Mouse (Mus musculus) layer of hippocampus, adult 18-20 months (tissue): Measurements from ENCODE around the gene Trim47. TPM values are rescaled to one million over a fixed set of nuclear protein-coding genes. Genes with fewer than 3 reads are reported as not detected.
"Not testable (repeated sequence)": the region's sequence is repeated elsewhere in the genome, so short reads cannot be mapped to it uniquely, and the experiment has no call there.

Experiments used
- DNase-seq, 2 experiments: peaks; one replicate each; pipeline ENCODE4 v3.0.0; 2022; ENCODE audit warnings: low spot score in 2 of 2
- total RNA-seq, 2 experiments: library from RNA; stranded (reverse); gene quantifications; 2 replicates each; pipeline ENCODE4 v1.2.3; 2021

The Trim47 gene
- total RNA-seq, 2 experiments from 2014 or later = 4.8 to 6.2 TPM

DNA sequence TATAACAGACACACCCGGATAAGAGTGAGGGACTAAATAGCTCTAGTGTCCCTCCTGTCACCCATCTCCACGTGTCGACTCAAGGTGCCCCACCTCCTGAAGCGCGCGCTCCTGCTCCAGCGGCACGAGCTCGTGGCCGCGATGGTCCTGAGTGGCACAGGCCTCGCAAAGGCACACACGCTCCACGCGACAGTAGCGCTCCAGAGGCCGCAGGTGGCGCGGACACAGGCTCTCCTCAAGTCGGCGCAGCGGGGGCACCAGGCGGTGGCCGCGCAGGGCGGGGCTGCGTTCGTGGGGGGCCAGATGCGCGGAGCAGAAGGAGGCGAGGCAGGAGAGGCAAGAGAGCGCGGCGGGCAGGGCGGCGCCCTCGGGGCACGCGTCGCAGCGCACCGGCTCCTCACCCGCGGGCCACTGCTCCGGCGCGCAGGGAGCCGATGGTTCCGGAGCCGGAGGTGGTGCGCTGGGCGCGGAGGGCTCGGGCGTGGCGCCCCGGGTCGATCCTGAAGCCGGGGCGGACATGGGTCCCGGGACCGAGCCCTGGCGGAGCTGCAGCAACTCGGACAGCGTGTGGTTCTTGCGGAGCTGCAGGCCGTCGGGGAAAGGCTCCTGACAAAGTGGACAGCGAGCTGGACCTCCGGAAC lies 17.4 kb downstream of the Trim47 start:
- no peak for DNase-seq

DNA sequence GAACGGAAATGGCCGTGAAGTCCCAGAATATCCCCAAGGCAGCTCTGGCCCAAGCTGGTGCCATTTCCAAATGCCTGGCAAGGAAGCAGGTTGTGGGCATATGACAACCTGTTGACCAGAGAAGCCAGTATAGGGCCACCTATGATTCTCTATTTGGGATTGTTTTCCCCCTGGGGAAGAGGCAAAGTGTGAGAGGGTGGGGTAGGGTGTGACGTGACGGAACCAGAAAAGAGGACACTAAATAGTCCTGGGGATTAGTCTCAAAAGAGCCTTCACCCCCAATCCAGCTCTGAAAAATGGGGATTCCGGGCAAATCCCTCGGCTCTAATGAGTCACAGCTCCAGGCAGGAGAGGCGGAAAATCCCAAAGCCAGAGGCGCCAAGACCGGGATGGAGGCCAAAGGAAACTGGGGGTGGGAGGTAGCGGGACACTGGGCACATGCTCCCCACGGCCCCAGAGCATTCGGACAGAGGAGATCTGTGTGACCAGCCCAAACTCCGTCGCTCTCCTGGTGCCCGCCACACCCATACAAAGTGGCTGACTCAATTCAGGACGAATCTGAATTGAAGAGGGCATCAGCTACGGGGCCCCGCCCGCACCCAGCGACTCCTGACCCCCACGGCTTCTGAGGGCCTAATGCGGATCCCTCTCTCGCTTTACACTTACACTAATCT lies 18.4 kb downstream of the Trim47 start:
- DNase-seq = no peak

DNA sequence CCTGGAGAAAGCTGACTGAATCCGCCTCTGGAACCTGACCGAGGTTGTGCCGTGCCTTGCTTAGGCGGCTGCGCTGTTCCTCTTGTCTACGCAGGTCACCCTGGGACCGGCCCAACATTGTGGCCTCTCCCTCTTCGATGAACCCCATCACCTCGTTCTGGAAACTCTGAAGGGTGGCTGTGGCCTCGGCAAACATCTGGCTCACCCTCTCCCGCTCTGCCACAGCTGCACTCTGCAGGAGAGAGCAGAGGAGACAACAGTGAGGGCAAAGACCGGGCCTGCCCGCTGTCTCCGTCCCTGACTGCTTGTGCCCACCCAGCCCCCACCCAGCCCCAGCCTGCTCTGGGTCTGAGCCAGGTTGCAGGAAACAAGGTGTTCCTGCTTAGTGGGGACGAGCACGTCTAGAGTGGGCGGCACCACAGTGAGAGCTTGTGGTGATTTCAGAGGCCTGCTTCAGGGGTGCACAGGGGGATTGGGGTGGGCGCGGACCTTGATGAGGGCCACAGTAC lies 19.2 kb downstream of the Trim47 start:
- no peak for DNase-seq

DNA sequence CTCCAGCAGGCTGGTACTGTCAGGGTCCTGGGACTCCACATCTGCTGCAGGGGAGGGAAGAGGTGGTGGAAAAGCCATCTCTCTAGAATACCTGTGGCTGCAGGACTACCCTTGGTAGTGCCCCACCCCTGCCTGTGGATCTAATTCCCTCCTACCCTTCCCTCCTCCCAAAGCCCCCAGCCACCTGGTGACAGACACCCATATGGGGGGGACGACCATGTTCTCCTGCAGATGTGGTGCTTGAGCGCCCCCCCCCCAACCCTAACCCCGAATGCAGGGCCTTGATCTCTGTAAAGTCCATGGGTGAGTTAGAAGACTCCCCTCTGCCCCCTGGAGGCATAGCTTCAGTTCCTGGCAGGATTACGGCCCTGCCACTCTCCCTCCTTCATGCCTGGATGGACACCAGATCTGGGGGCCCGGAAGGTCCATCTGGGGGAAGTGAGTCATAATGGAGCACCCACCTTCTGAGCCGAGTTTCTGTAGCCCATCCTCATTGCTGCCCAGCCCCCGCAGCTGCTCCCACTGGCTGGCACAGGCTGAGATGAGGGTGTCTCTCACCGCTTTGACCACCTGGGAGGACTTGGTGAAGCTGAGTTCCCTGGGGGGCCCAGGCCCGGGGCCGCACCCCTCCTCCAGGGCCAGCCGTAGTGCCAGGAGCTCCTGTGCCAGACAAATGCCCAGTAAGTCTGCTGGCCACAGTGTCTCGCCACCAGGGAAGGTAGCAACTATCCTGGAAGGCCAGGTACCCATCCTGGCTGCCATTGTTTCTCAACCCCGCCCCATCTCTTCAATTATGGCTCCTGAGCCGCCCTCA lies 19.8 kb downstream of the Trim47 start:
- no peak for DNase-seq

DNA sequence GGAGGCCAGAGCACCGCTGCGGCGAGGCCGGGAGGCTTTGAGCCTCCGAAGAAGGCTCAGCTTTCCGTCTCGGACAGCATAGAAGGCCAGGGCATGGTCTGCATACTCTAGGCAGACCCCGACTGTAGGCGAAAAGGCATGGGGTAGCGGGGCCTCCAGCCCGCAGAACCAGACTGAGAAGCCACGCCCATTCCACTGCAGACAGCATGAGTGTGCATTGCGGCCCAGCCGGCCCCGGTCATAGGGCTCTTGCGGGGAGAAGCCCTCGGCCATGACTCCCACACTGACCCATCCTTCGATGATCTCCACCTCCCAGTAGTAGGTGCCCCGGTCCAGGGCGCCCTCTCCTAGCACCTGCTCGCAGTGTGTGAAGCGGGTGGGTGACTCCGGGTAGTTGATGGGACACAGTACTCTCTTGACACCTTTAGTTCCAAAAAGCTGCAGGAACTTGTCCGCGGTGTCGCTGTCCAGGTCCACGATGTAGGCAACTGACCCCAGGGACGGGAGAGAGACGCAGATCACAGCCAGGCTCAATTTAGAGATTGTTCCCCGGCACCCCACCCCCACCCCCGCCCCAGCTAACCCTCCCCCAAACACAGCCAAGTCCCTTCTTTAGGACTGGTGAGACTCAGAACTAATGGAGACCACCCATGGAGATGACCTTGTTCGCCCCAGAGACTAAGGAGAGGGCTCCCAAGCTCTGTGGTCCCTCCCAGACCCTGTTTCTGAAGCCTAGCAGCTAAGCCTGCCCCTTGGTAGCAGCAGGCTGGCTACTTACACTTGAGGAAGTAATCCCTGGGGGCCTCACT lies 20.7 kb downstream of the Trim47 start:
- DNase-seq = no peak

DNA sequence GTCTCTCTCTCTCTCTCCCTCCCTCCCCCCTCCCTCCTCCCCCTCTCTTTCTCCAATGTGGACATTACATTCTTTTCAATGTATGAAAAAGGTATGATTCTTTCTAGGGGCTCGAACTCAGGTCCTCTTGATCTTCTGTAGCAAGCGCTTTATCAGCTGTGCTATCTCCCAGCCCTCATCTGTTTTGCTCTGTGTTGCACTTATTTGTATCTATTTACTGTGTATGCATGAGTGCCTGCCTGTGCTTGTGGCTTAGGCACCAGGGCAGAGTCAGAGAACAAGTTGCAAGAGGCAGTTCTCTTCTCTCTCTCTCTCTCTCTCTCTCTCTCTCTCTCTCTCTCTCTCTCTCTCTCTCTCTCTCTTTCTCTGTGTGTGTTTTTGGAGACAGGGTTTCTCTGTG lies 21.9 kb downstream of the Trim47 start:
- DNase-seq = no peak

DNA sequence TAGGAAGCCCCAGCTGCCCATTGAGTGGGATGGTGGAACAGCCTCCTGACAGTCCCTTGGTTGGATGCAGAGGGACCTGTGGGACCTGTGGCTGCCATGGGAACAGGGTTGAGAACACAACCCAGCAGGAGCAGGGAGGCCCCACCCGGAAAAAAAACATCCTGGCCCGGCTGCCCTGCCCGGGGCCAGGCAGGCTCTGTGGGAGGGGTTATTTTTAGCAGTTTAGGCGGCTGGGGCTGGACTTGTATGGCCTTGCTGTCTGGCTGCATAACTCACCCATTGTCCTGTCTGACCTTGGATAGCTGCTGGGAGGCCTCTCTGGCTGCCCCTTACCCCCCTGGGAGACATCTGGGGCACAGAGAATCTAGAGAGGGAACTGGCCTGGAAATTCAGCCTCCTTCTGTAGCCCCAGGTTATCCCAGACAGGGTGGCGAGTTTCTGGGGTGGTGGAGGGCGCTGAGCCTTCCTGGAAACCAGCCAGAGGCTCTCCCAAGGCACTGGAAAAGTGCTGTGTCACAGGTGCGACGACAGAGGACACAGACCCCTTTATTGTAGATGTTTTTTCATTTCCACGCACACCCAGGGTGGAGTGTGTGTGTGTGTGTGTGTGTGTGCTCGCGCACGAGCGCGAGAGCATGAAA lies 22.9 kb downstream of the Trim47 start:
- no peak for DNase-seq

DNA sequence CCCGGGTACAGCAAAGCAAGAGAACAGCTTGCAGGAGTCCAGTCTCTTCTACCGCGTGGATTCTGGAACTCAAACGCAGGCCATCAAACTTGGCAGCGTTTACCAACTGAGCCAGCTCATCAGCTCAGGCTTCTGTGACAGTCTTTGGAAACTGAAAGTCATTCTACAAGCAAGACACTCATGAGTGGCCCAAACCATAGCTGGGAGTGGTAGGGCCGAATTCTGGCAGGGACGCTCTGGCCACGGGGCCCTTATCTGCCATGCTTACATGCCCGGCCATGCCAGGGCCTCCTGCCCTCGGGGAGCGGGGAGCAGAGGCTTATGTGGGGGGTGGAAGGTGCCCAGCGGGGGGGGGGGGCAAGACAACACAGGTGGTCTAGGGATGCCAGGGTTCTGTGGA lies 23.4 kb downstream of the Trim47 start:
- no peak for DNase-seq

DNA sequence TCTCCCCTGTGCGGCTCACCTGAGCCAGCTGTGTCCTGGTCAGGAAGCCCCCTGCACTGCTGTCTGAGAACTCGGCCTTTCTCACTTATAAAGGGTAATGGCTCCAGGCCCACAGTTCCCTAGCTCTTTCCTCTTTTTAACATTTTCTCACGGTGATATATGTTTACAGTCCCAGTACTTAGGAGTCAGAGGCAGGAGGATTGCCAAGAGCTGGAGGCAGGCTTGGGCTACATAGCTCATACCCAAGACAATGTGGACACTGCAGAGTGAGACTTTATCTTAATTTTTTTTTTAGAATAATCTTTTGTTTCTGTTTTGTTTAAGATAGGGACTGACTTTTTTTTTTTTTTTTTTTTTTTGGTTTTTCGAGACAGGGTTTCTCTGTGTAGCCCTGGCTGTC lies 24.5 kb downstream of the Trim47 start:
- DNase-seq = no peak

DNA sequence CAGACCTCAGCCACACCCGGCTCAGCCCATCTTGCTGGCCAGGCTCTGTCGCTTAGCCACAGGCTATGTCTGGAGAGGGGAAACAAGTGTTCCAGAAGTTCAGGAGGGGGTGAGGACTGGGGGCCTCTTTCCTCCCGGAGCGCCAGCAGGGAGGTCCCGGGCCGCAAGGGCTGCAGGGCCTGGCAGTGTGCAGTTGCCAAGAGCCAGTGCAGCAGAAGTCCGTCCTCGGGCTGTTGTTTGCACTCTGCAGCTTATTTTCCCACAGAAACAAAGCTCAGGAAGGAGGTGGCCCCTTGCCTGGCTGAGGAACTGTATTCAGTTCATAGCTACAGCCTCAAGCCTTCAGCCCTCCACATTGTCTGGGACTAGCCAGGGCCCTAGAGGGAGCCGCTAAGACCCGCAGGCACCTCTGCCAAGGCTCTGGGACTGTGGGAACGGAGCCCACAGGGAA lies 25.1 kb downstream of the Trim47 start:
- DNase-seq = no peak

DNA sequence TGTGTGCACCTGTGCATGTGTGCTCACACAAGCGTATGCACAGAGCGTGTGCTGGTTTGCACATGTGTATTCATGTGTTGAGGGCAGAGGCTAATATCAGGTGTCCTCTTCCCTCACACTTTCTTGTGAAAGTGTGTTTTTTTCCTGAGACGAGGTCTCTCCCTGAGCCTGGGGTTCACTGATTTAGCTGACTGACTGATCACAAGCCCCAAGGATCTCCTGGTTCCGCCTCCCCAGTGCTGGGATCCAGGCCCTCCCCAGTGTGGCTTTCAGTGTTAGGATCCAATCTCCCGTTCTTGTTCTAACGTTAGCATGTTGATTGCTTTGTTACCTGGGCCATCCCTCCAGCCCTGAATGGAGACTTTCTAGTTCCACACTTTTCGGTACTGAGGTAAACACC lies 26.2 kb downstream of the Trim47 start:
- DNase-seq = no peak

DNA sequence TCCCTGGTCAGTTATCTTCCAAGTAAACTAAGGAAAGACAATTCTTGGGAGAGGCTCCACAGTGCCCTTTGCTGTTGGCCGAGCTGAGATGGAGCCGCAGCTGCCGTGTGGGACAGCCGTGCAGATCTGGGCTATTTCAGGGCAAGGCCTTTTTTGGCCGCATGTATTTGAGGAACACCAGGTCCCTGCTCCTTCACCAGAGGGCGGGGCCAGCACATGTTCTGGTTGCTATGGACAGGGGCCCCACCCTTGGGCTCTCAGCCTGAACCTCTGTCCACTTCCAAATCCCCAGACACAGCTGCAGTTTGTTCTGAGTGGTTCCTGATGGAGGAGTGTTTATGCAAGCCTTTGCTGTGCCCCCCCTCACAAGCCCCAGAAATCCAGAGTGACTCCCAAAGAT lies 26.6 kb downstream of the Trim47 start:
- DNase-seq = no peak

DNA sequence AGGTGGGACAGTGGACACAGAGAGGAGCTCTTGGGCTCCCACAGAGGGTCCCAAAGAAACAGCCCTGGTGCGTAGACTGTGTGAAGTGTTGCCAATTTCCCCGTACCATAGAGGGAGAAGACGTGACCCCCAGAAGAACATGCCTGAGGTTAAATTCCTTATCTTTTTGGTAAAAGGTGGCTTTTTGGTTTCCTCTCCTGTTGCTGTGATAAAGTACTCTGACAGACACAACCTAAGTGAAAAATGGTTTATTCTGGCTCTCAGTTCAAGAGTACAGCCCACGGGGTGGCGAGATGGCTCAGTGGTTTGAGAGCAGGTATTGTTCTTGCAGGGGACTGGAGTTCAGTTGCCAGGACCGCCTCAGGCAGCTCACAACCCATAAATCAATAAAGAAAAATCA lies 27.5 kb downstream of the Trim47 start:
- no peak for DNase-seq

DNA sequence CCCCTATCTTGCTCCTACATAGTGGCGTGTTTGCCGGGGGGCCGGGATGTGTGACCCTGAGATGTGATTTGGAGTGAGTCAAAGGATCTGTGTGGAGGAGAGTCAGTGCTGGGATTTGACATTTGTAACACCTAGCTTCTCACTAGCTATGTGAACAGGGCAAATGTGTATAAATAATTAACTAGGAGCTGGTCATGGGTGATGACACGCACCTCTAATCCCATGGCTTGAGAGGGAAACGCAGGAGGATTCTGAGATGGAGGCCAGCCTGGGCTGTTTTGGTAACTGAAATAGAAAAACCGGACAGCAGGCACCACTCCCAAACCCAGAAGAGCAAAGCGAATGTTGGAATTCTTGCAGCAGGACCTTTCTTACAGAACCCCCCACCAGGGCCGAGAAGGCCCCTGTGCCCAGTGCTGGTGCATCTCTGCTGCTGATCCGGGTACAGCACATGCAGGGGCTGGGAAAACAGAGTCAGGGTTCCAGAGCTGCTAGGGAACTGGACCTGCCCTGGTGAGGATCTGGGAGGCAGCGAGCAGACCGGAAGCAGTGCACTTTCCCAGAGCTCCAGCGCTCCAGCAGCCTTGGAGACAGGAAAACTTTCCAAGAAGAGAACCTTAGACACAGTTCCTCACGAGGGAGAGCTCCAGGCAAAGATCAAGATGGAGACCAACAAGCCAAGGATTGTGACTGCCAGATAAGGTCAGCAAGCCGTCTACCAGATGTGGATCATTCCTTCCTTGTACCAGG lies 28.1 kb downstream of the Trim47 start:
- no peak for DNase-seq

DNA sequence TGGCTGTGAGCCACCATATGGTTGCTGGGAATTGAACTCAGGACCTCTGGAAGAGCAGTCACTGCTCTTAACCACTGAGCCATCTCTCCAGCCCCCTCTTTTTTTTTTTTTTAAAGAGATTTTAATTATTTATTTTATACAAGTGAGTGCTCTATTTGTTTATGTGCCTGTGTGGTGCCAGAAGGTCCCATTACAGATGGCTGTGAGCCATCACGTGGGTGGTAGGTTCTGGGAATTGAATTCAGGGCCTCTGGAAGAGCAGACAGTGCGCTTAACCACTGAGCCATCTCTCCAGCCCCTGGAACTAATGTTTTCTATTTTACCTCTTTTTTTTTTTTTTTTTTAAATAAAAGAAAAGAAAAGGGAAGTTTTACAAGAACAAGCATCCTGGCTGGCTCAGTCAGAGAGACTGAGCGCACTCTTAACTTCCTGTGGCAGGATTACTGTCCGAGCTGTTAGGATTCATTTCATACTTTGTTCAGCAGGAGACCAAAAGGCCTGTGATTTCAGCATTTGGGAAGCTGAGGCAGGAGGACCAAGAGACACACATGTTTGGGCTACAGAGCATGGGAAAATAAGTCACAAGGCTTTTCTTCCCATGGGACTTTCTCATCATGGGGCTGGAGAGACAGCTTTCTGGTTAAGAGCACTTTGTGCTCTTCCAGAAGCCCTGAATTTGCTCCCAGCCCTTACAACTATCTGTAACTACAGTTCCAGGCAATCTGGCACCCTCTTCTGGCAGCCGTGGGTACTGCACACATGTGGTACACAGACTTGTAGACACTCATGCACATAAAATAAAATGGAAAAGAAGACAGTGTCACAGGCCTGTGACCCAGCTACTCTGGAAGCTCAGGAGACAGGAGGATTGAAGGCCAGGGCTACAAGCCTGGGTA lies 30.5 kb downstream of the Trim47 start:
- no peak for DNase-seq

DNA sequence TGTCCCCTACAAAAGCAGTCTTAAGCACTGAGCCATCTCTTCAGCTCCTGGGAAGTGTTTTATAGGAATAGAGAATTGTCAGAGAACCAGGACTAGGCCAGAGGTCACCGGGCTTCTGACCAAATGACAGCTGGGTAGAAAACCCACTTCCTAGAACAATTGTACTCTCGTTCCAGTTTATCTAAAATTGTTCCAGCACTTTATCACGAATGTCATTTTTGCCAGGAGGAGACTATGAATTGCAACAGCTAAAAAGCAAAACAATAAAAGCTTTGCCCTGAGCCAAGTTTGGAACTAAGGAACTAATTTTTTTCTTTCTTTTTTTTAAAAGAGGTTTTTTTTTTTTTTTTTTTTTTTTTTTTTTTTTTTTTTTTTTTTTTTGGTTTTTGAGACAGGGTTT lies 31.4 kb downstream of the Trim47 start:
- no peak for DNase-seq

DNA sequence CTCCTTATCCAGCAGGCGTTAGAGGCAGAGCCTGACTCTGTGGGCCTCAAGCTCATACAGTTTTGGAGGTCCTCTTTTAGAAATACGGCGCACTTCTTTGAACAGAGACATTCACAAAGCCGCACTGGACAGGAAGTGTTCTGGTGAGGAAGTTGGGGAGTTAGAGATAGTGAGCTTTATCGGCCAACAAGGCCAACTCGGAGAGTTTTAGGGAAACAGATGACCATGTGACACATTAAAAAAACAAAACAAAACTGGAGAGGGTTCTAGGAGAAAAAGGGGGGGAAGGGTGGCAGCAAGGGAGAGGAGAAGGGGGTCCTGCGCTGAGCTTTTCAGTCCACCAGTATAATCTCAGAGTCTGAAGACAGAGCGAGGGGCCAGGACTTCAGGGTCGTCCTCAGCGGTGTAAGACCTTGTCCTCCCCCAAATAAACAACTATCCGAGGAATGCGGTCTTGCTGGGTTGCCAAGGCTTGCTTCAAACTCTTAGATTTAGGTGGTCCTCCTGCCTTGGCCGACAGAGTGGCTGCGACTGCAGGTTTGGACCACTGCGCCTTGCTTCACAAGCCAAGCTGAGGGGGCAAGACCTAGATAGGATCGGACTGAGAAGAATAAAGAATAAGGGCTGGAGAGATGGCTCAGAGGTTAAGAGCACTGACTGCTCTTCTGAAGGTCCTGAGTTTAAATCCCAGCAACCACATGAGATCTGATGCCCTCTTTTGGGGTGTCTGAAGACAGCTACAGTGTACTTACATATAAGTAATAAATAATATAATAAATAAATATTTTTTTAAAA lies 33.0 kb downstream of the Trim47 start:
- DNase-seq = no peak

DNA sequence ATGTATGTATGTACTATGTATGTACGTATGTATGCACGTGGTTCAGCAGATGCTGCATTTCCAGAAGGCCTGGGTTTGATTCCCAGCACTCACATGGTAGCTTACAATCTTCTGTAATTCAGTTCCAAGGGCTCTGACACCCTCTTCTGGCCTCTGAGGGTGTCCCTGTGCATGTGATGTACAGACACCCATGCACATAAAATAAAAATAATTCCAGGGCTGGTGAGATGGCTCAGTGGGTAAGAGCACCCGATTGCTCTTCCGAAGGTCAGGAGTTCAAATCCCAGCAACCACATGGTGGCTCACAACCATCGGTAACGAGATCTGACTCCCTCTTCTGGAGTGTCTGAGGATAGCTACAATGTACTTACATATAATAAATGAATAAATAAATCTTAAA lies 34.1 kb downstream of the Trim47 start:
- DNase-seq = not testable (repeated sequence)
